Mouse (Mus musculus) lung, embryonic 14.5 days (tissue): ENCODE data around the gene Arhgap11a. TPM values are rescaled to one million over a fixed set of nuclear protein-coding genes. Genes with fewer than 3 reads are reported as not detected.
A peak's percentile ranks its signal among the peaks of the same experiment; 100 is the strongest.

ENCODE experiments used
- ATAC-seq: fragments of 200-750 bp; cut with Nextera tagmentation; 2 replicates; pipeline ENCODE4 v1.8.0; 2017; ENCODE audit warnings: mild to moderate bottlenecking, moderate TSS enrichment, moderate library complexity; ENCODE audit not compliant: insufficient read depth
- DNase-seq: peaks from one replicate; pipeline ENCODE4 v3.0.0-alpha.2; 2015
- H3K27ac ChIP-seq: fragments of 300-500 bp; sonication (generic); 2 replicates; pipeline ENCODE4 v1.5.1; 2014; ENCODE audit warnings: low read depth, mild to moderate bottlenecking, moderate library complexity
- H3K27me3 ChIP-seq: fragments of 300-500 bp; sonication (generic); 2 replicates; pipeline ENCODE4 v1.6.1; 2014; ENCODE audit warnings: low read length, control low read depth; ENCODE audit not compliant: insufficient read depth
- H3K36me3 ChIP-seq: fragments of 300-500 bp; sonication (generic); 2 replicates; pipeline ENCODE4 v1.6.1; 2014; ENCODE audit warnings: control low read depth; ENCODE audit not compliant: insufficient read depth
- H3K4me1 ChIP-seq: fragments of 300-500 bp; sonication (generic); 2 replicates; pipeline ENCODE4 v1.6.1; 2014; ENCODE audit warnings: antibody characterized with exemption, control low read depth; ENCODE audit not compliant: insufficient read depth
- H3K4me2 ChIP-seq: fragments of 300-500 bp; sonication (generic); 2 replicates; pipeline ENCODE4 v1.6.1; 2014; ENCODE audit warnings: mild to moderate bottlenecking
- H3K4me3 ChIP-seq: fragments of 300-500 bp; sonication (generic); 2 replicates; pipeline ENCODE4 v1.5.1; 2014; ENCODE audit warnings: low read depth, low read length
- H3K9ac ChIP-seq: fragments of 300-500 bp; sonication (generic); 2 replicates; pipeline ENCODE4 v1.6.1; 2014
- H3K9me3 ChIP-seq: fragments of 300-500 bp; sonication (generic); 2 replicates; pipeline ENCODE4 v1.6.1; 2016; ENCODE audit warnings: low read depth, low read length, control low read depth
- CTCF ChIP-seq: IDR thresholded peaks from 2 replicates; pipeline ENCODE4 v1.5.1; 2016; ENCODE audit warnings: antibody characterized with exemption, low read depth
- WGBS: fragments of 180-500 bp; shearing (Covaris S2); extraction: QIAGEN DNeasy Blood & Tissue Kit; methylation state at CpG from one replicate; pipeline ENCODE4 v1.1.7; 2014; 5-methylcytosine and 5-hydroxymethylcytosine counted together
- polyA plus RNA-seq: library from polyadenylated mRNA; unstranded; fragments of >200 nt; fragmentation: Nextera tagmentation; extraction: Ambion mirVana; gene quantifications from 2 replicates; pipeline ENCODE4 v1.2.1, GENCODE M21; 2014

The Arhgap11a gene
- polyA plus RNA-seq, 1 experiment from 2014 or later = 6.0 TPM

DNA sequence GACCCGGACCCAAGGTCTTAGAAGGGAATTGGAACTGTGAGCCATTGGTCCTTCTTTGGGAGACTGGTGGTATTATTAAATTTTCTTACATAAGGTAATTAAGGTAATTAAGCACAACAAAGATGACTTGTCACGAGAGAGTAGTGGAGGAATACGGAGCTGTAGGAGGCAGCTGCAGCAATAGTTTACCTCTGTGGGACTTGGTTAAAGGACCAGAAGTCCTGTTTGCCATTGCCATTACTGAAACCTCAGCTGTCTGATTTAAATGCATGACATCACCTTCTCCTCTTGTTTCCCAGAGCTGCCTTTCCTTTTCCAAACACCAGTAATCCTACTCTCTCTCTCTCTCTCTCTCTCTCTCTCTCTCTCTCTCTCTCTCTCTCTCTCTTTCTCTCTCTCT, 680 bp upstream of the Arhgap11a start:
- peaks cover 10% of the 10 kb centered on the region for H3K36me3 ChIP-seq
- peak overlapping the region; percentile 83 for H3K4me2 ChIP-seq
- TF ChIP-seq CTCF = no peak
- H3K9ac ChIP-seq = peak overlapping the region; percentile 81
- H3K4me3 ChIP-seq = peak overlapping the region; percentile 89
- under 1% methylated on average over 3 of the region's 3 CpGs for WGBS
- H3K27me3 ChIP-seq = no peaks in the 10 kb centered on the region
- H3K4me1 ChIP-seq = peaks cover 7% of the 10 kb centered on the region; the same call in 1 of the 2 replicates
- no peaks in the 10 kb centered on the region for H3K9me3 ChIP-seq
- H3K27ac ChIP-seq = peak overlapping the region; percentile 92; the same call in 1 of the 2 replicates
- DNase-seq (no peak), ATAC-seq (peak; percentile 33)

DNA sequence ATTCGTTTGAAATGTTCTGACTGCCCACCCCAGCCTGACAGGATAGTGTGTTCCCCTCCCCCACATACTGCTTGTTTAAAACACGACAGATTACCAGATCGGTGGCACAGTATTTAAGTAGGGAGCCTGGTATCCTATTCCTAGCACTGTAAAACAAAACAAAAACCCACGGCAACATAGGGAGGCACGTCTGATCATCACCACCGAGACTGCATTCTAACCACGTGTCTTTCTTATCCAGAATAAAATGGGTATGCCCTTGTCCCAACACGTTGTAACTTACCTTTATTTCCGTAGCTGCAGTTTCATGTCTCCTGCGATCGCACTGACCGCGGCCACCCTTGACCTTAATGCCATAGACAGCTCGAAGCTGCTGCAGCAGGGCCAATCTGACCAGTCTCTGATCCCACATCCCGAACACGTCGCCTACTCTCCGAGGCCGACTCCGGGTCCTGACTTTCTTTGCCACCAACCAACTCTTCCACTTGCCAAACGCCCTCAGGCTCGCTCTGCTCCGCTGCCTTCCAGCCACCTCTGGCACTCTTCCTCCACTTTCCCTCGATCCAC, 700 bp downstream of the Arhgap11a start:
- peak; percentile 28; the same call in 1 of the 2 replicates for ATAC-seq

GRCm38 (mm10) chr2:113845081-113845480, 3.4 kb downstream of the Arhgap11a start:
- H3K27ac ChIP-seq = no peak overlapping the region; the same call in 1 of the 2 replicates
- no peak overlapping the region for H3K4me3 ChIP-seq
- no peaks in the 10 kb centered on the region for H3K27me3 ChIP-seq
- DNase-seq (peak; percentile 53), ATAC-seq (no peak)
- no peak overlapping the region for H3K9ac ChIP-seq
- H3K9me3 ChIP-seq = no peaks in the 10 kb centered on the region
- whole genome bisulfite sequencing = 46% methylated on average over 4 of the region's 4 CpGs
- TF ChIP-seq CTCF = no peak
- H3K4me2 ChIP-seq = peak overlapping the region; percentile 83; the same call in 1 of the 2 replicates
- peaks cover 7% of the 10 kb centered on the region; the same call in 1 of the 2 replicates for H3K4me1 ChIP-seq
- peaks cover 43% of the 10 kb centered on the region for H3K36me3 ChIP-seq

More for the DNA sequence above, 700 bp downstream of the Arhgap11a start:
- peaks cover 7% of the 10 kb centered on the region; the same call in 1 of the 2 replicates for H3K4me1 ChIP-seq
- H3K27ac ChIP-seq = peak overlapping the region; percentile 92
- DNase-seq = peak; percentile 12
- WGBS = under 1% methylated on average over 24 of the region's 24 CpGs
- peaks cover 22% of the 10 kb centered on the region for H3K36me3 ChIP-seq
- no peaks in the 10 kb centered on the region for H3K9me3 ChIP-seq
- no peak for TF ChIP-seq CTCF
- peak overlapping the region; percentile 81 for H3K9ac ChIP-seq
- H3K27me3 ChIP-seq = no peaks in the 10 kb centered on the region
- H3K4me3 ChIP-seq = peak overlapping the region; percentile 89
- H3K4me2 ChIP-seq = peak overlapping the region; percentile 83

- 82% methylated on average over 4 of the region's 4 CpGs for WGBS
- ATAC-seq (no peak), DNase-seq (no peak)
- H3K27ac ChIP-seq = no peak overlapping the region
- H3K4me1 ChIP-seq = peaks cover 2% of the 10 kb centered on the region; the same call in 1 of the 2 replicates
- no peak for TF ChIP-seq CTCF
- no peaks in the 10 kb centered on the region for H3K27me3 ChIP-seq
- H3K9me3 ChIP-seq = no peaks in the 10 kb centered on the region
- H3K4me2 ChIP-seq = no peak overlapping the region
- H3K9ac ChIP-seq = no peak overlapping the region
- peaks cover 60% of the 10 kb centered on the region for H3K36me3 ChIP-seq
- H3K4me3 ChIP-seq = no peak overlapping the region
These were observed 6.6 kb downstream of the Arhgap11a start for GRCm38 (mm10) chr2:113841656-113842437.

DNA sequence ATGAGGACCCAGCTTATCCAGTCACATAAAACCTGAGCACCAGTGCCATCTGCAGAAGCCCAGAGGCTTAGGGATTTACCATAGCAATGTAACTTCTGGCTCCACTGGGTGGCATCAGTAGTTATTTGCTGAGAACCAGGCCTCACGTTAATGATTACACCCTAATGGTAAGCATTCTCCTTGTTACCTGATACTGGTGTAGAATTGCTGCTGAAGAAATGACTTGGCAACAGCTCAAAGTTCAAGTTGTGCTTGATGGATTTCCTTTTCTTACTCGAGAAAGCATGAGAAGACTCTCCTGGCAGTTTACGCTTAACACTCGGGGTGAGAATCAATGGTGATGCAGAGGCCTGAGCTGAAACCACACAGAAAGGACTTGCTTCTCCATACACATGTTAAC, 9.0 kb downstream of the Arhgap11a start:
- DNase-seq = peak; percentile 34
- TF ChIP-seq CTCF = no peak
- no peak overlapping the region for H3K27ac ChIP-seq
- no peaks in the 10 kb centered on the region for H3K4me1 ChIP-seq
- H3K9ac ChIP-seq = no peak overlapping the region
- no peak overlapping the region for H3K4me2 ChIP-seq
- no peaks in the 10 kb centered on the region for H3K27me3 ChIP-seq
- ATAC-seq = no peak; the same call in 1 of the 2 replicates
- peaks cover 77% of the 10 kb centered on the region for H3K36me3 ChIP-seq
- no peak overlapping the region for H3K4me3 ChIP-seq
- H3K9me3 ChIP-seq = no peaks in the 10 kb centered on the region
- 62% methylated on average over 4 of the region's 4 CpGs for WGBS

- Histone ChIP-seq H3K4me2 (no peak overlapping the region), H3K36me3 (peaks cover 64% of the 10 kb centered on the region), H3K9ac (no peak overlapping the region), H3K4me3 (no peak overlapping the region), H3K9me3 (no peaks in the 10 kb centered on the region), H3K27me3 (no peaks in the 10 kb centered on the region), H3K4me1 (no peaks in the 10 kb centered on the region), H3K27ac (no peak overlapping the region)
- ATAC-seq (no peak), DNase-seq (no peak)
- TF ChIP-seq CTCF = no peak
- WGBS = 78% methylated on average over 3 of the region's 3 CpGs
These were observed 13.2 kb downstream of the Arhgap11a start for GRCm38 (mm10) chr2:113835219-113835618.
